Mouse (Mus musculus) embryonic facial prominence, embryonic 14.5 days (tissue): Measurements from ENCODE around the gene Fhit. TPM values are rescaled to one million over a fixed set of nuclear protein-coding genes. Genes with fewer than 3 reads are reported as not detected.

Experiments
- ATAC-seq: fragments of 200-750 bp; cut with Nextera tagmentation; 2 replicates; pipeline ENCODE4 v1.8.0; 2017; ENCODE audit warnings: low read depth, moderate number of reproducible peaks, moderate TSS enrichment
- DNase-seq: peaks from one replicate; pipeline ENCODE4 v3.0.0-alpha.2; 2015; ENCODE audit warnings: low spot score
- H3K27ac ChIP-seq: fragments of 300-500 bp; sonication (generic); replicated peaks from 2 replicates; pipeline ENCODE4 v1.5.1; 2014; ENCODE audit warnings: low read depth, mild to moderate bottlenecking, low read length, moderate library complexity
- H3K27me3 ChIP-seq: fragments of 300-500 bp; sonication (generic); replicated peaks from 2 replicates; pipeline ENCODE4 v1.6.1; 2014; ENCODE audit warnings: low read length; ENCODE audit not compliant: control insufficient read depth, insufficient read depth
- H3K36me3 ChIP-seq: fragments of 300-500 bp; sonication (generic); 2 replicates; pipeline ENCODE4 v1.6.1; 2014; ENCODE audit warnings: low read length, mixed read lengths; ENCODE audit not compliant: control insufficient read depth, insufficient read depth
- H3K4me1 ChIP-seq: fragments of 300-500 bp; sonication (generic); 2 replicates; pipeline ENCODE4 v1.6.1; 2014; ENCODE audit warnings: antibody characterized with exemption, low read length; ENCODE audit not compliant: control insufficient read depth, insufficient read depth
- H3K4me2 ChIP-seq: fragments of 300-500 bp; sonication (generic); 2 replicates; pipeline ENCODE4 v1.6.1; 2014; ENCODE audit warnings: low read depth, mild to moderate bottlenecking, low read length, moderate library complexity, mixed read lengths
- H3K4me3 ChIP-seq: fragments of 300-500 bp; sonication (generic); 2 replicates; pipeline ENCODE4 v1.5.1; 2014; ENCODE audit warnings: low read depth, mild to moderate bottlenecking, low read length
- H3K9ac ChIP-seq: fragments of 300-500 bp; sonication (generic); 2 replicates; pipeline ENCODE4 v1.6.1; 2014; ENCODE audit warnings: low read depth, mild to moderate bottlenecking, low read length, moderate library complexity, mixed read lengths
- H3K9me3 ChIP-seq: fragments of 300-500 bp; sonication (generic); 2 replicates; pipeline ENCODE4 v1.6.1; 2016; ENCODE audit warnings: low read length; ENCODE audit not compliant: control insufficient read depth
- WGBS: fragments of 180-500 bp; shearing (Covaris S2); extraction: QIAGEN DNeasy Blood & Tissue Kit; methylation state at CpG from one replicate; pipeline ENCODE4 v1.1.7; 2014; 5-methylcytosine and 5-hydroxymethylcytosine counted together
- polyA plus RNA-seq: library from polyadenylated mRNA; unstranded; fragments of >200 nt; fragmentation: Nextera tagmentation; extraction: Ambion mirVana; gene quantifications from 2 replicates; pipeline ENCODE4 v1.2.1, GENCODE M21; 2014

Fhit gene
- polyA plus RNA-seq, 1 experiment from 2014 or later, result 8.1 TPM

DNA sequence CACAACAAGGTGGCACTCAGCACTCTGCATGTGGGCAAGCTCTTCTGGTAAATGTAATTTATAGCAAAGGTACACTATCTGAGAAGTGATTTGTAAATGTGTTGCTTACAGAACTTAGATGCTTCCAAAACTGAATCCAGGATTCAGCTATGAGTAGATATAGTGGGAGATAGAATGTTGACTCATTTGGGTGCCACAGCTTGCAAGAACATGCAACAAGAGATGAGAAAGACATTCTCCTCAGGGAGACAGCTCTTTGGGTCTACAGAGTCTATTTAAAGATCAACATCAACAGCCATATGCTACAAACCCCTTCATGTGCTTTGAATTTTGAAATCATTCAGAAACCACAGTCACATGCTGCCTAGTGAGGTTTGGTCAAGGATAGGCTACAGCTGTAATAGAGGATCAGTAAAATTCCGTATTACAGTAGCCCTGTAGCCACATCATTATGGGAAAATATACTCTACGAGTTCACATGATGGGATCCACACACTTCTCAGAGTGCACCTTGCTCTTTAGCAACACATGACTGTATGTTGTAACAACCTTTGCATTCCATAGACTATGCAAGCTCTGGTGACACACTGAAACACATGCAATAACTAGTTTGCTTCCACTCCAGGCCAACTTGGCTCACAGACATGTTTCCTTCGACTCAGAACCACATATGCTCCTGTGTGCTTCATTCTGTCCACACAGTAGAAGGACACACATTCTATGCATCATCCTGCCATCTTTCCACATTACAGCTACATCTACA is 678.8 kb downstream of the Fhit start:
- Histone ChIP-seq H3K9me3 (no peaks in the 10 kb centered on the region), H3K9ac (no peak overlapping the region), H3K4me3 (no peak overlapping the region), H3K36me3 (no peaks in the 10 kb centered on the region), H3K4me1 (no peaks in the 10 kb centered on the region), H3K27ac (no peak overlapping the region), H3K27me3 (no peaks in the 10 kb centered on the region), H3K4me2 (no peak overlapping the region)
- WGBS, result 79% methylated on average over 3 of the region's 3 CpGs
- DNase-seq (no peak), ATAC-seq (no peak)

- Histone ChIP-seq H3K4me1 (no peaks in the 10 kb centered on the region), H3K36me3 (no peaks in the 10 kb centered on the region), H3K27ac (no peak overlapping the region), H3K4me3 (no peak overlapping the region), H3K9me3 (no peaks in the 10 kb centered on the region), H3K9ac (no peak overlapping the region), H3K4me2 (no peak overlapping the region), H3K27me3 (no peaks in the 10 kb centered on the region)
- ATAC-seq (no peak), DNase-seq (no peak)
- 75% methylated on average over 2 of the region's 2 CpGs for WGBS
Observed at GRCm38 (mm10) chr14:10481370-10481769, 680.5 kb downstream of the Fhit start.

GRCm38 (mm10) chr14:10480681-10481080 is 681.2 kb downstream of the Fhit start:
- Histone ChIP-seq H3K36me3 (no peaks in the 10 kb centered on the region), H3K4me1 (no peaks in the 10 kb centered on the region), H3K9ac (no peak overlapping the region), H3K27me3 (no peaks in the 10 kb centered on the region), H3K4me2 (no peak overlapping the region), H3K4me3 (no peak overlapping the region), H3K27ac (no peak overlapping the region), H3K9me3 (no peaks in the 10 kb centered on the region)
- ATAC-seq (no peak), DNase-seq (no peak)
- WGBS, result 66% methylated on average over 1 of the region's 1 CpGs

- WGBS, result 5% methylated on average over 12 of the region's 14 CpGs
- peaks cover 9% of the 10 kb centered on the region; the same call in 1 of the 2 replicates for H3K4me1 ChIP-seq
- peak; percentile 75 for DNase-seq
- H3K9ac ChIP-seq, result peak overlapping the region; percentile 41; the same call in 1 of the 2 replicates
- peak overlapping the region; percentile 54 for H3K4me2 ChIP-seq
- H3K4me3 ChIP-seq, result peak overlapping the region; percentile 25
- H3K27ac ChIP-seq, result no peak overlapping the region
- ATAC-seq, result peak; percentile 87
- H3K36me3 ChIP-seq, result no peaks in the 10 kb centered on the region
- H3K9me3 ChIP-seq, result no peaks in the 10 kb centered on the region
- H3K27me3 ChIP-seq, result no peaks in the 10 kb centered on the region
Observed at GRCm38 (mm10) chr14:10453001-10453861, 708.6 kb downstream of the Fhit start.

- Histone ChIP-seq H3K4me2 (no peak overlapping the region), H3K36me3 (no peaks in the 10 kb centered on the region), H3K9ac (no peak overlapping the region), H3K27me3 (no peaks in the 10 kb centered on the region), H3K4me1 (peaks cover 9% of the 10 kb centered on the region; the same call in 1 of the 2 replicates), H3K27ac (no peak overlapping the region), H3K9me3 (no peaks in the 10 kb centered on the region), H3K4me3 (no peak overlapping the region)
- DNase-seq (peak; percentile 58), ATAC-seq (no peak)
- WGBS, result 59% methylated on average over 5 of the region's 5 CpGs
Observed at GRCm38 (mm10) chr14:10452234-10452633, 709.6 kb downstream of the Fhit start.

GRCm38 (mm10) chr14:10445360-10445759 is 716.5 kb downstream of the Fhit start:
- H3K9ac ChIP-seq, result no peak overlapping the region
- H3K4me2 ChIP-seq, result no peak overlapping the region
- no peaks in the 10 kb centered on the region for H3K36me3 ChIP-seq
- no peaks in the 10 kb centered on the region for H3K9me3 ChIP-seq
- no peak for ATAC-seq
- H3K4me3 ChIP-seq, result no peak overlapping the region
- no peaks in the 10 kb centered on the region for H3K27me3 ChIP-seq
- H3K4me1 ChIP-seq, result no peaks in the 10 kb centered on the region
- no peak overlapping the region for H3K27ac ChIP-seq
- no peak for DNase-seq

DNA sequence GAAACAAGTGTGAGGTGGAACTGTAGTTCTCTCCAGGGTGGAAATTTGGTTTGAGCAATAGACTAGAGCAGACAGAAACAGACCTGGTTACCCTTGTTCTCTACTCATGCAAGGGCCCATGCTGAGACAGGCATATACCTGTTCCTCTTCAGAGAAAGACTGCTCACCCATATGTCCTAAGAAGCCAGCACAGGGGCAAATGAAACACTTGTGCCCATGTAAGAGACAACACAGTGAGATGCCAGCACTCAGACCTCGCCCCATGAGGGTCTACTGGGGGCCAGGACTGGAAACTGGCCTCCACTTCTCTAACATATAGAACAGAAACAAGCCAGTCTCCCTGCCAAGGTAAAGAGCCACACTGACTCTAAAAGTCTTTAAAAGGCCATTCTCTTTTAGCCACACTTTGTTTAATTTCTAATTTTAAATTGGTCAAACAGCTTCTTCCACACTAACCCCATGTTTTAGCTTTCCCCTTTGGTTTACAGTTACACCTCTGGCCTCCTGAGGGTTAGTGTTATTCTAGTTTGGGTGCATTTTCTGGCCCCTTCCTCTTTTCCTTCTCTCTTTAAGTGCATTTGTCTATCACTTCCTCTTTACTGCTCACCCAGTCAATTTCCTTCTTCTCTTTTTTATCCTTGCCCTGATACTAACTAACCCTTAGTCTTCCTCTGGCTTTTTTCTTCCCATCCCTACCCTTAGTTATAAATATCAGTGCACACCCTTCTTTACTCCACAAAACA is 722.7 kb downstream of the Fhit start:
- Histone ChIP-seq H3K9ac (no peak overlapping the region), H3K27me3 (no peaks in the 10 kb centered on the region), H3K4me3 (no peak overlapping the region), H3K27ac (no peak overlapping the region), H3K9me3 (no peaks in the 10 kb centered on the region), H3K4me1 (no peaks in the 10 kb centered on the region), H3K36me3 (no peaks in the 10 kb centered on the region), H3K4me2 (no peak overlapping the region)
- WGBS, result 93% methylated on average over 1 of the region's 1 CpGs
- ATAC-seq (no peak), DNase-seq (no peak)

DNA sequence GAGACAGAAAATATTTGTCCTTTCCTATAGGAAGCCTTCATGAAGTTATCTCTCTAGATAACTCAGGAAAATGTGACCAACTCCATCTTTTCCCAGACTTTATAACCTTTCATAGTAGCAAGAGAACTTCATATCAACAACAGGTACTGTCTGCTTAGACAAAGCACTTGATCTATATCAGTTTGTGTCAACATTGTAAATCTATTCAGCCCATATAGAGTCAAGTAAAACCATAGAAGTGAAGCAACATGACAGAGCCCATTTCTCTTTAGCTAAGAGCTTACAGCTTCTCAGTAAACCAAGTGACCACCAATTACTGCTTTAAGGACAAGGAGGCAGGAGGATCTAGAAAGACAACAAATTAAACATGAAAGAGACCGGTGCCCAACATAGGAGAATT is 725.6 kb downstream of the Fhit start:
- Histone ChIP-seq H3K27ac (no peak overlapping the region), H3K4me2 (no peak overlapping the region), H3K9me3 (no peaks in the 10 kb centered on the region), H3K36me3 (no peaks in the 10 kb centered on the region), H3K27me3 (no peaks in the 10 kb centered on the region), H3K4me1 (no peaks in the 10 kb centered on the region), H3K9ac (no peak overlapping the region), H3K4me3 (no peak overlapping the region)
- WGBS, result 89% methylated on average over 1 of the region's 1 CpGs
- ATAC-seq (no peak), DNase-seq (no peak)
